Mouse (Mus musculus): Measurements from ENCODE around the gene Cracr2b.
"Not testable (repeated sequence)": the region's sequence is repeated elsewhere in the genome, so short reads cannot be mapped to it uniquely, and the experiment has no call there.

Gene Cracr2b

DNA sequence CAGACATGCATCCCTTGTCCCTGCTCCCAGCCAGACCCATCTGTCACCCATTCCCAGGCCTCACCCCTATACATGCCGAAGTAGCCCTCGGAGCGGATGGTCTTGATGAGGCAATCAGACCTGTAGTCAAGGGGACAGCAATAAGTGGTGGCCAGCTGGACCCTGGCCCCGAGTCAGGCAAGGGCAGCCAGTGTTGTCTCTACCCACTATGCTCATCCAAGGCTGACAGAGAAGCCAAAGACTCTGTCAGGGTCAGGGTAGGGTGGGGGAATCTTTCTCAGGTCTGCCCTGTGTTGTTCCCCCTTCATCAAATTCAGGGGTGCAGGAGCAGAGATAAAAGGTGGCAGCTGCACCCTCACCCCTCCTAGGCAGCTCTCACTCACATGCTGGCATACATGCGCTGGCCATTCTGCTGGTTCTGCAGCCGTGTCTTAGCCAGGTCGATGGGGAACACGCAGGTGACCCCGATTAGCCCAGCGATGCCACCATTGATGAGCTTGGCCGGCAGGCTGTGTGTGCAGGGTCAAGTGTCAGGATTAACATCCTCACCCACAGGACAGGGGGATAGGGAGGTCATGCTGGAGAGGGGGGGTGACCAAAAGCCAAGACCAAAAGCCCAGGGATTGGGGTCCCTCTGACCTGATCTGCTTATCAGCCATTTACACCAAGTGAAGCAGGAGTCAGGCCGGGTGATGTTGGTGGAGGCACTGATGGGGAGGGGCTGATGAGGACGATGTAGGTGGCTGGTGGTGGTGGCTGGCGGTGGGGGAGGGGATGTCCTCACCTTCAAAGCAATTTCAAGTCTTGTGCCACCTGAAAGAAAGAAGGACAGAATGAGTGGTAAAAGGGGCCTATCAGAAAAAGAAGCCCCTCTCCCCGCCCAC lies 27.1 kb upstream of the Cracr2b start:
- no peak for DNase-seq (ENCODE audit: low read depth)

- no peak for DNase-seq (ENCODE audit: low read depth)
Measured at GRCm38 (mm10) chr7:141434464-141434863, 26.4 kb upstream of the Cracr2b start.

DNA sequence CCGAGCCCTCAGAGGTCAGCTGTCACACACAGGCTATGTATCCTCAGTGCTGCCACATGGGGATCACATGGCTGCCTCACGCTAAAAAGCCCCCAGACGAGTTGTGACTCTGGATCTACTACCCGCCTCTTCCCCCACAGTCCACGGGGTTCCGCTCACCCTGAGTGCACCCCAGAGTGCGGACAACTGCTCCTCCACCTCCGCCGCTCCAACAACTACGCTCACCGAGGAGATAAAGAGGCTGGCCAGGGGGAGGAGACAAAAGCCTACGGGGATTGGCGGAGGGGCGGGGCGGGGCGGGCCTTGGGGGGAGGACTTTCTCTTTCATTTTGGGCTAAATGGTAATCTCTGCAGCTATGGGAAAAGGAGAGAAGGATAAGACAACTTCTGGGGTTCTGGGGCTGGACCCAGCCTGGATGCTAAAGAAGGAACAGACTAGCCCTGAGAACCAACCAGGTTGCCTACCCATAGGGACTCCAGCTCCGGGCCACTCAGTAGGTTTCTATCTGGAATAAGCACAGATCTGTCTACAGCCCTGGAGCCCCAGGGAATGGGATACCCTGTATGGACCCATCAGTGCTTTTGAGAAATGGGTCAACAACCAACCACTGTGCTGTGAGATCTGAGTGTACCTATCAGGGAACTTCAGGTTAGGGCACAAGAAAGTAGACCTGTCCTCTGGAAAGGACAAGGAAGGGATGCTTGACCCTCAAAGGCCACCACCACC lies 25.6 kb upstream of the Cracr2b start:
- DNase-seq (ENCODE audit: low read depth) = peak; percentile 56

DNA sequence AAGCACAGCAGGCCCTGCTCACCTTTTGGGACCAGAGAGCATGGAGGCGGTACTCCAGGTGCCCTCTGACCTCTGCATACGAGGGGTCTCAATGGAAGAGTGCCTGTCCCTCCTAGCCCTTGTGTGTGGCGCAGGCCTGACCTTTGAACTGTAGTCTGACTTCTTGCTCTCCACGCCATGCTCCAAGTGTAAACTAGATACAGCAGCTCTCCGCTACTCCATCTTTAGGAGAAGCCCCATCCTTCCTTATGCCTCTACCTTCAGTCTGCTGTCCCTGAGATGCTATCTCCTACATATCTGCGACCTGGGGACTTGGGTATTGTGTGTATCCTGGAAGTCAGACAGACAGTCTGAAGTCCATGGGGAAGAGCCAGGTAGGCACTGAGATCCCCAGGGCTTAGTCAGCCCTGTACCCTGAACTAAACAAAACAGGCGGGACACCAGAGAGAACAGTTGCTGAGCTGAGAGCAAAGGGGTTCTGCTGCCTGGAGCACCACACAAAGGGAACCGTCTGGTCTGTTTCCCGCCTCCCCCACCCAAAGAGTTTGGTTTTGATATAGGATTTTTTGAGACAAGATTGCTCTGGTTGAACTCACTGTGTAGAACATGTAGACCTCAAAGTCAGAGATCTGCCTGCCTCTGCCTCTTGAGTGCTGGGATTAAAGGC lies 24.9 kb upstream of the Cracr2b start:
- no peak for DNase-seq (ENCODE audit: low read depth)

DNA sequence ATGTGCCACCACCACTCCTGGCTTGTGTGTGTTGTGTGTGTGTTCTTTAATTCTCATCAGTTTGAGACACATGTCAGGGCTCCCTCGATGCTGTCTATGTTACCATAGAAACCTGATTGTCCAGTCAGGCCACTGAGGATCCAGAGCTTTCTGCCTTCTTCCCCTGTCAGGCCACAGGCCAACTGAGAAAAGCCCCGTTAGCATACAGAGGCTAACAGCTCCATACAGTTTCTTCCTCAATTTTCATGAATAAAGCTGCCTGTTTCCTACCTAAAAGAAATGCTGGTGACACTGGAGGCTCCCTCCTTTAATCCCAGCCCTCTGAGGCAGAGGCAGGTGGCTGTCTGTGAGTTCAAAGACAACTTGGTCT lies 24.4 kb upstream of the Cracr2b start:
- no peak for DNase-seq (ENCODE audit: low read depth)

DNA sequence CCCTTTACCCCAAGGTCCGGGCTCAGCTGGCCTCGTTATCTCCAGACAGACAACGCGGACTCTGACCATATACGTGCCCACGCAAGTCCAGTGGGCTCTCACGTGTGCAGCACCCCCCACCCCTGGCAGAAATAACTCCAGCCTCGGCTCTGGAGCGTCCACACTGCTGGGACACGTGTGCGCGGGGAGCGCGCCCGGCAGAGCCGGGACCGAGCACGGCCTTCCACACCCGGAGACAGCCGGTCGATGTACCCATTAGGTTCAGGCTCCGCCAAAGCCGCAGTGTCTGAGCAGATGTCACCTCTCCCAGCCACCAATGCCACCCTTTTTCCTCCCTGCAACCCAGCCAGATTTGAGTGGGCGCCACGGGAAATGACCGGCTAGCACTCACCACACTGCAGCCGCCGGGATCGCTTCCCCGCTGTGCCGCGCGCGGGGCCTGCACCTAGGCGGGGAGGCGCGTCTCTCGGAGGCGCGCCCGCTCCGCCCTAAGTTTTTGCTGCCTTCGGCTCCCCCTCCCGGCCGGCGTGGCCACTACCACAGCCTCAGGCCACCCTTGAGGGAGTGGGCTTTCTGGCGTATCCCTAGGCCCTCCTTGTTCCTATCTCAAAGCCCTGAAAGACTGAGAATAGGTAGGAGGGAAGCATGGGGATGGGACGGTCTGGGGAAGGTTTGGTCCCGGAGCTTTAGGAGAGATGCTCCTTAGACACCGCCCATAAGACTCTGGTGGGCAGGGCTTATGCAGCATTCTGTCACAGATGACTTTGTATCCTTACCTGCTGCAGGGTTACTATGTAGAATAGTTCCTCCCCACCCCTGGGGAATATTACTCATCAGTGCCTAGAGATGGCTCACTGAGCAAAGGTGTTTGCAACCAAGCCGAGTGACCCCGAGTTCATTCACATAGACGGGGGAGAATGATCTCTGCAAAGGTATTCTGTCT lies 23.4 kb upstream of the Cracr2b start, which contains the start of gene Slc25a22:
TSS of gene Slc25a22 (minus strand) at position 715 of the 943 bp plus-strand sequence.
- no peak for DNase-seq (ENCODE audit: low read depth)

DNA sequence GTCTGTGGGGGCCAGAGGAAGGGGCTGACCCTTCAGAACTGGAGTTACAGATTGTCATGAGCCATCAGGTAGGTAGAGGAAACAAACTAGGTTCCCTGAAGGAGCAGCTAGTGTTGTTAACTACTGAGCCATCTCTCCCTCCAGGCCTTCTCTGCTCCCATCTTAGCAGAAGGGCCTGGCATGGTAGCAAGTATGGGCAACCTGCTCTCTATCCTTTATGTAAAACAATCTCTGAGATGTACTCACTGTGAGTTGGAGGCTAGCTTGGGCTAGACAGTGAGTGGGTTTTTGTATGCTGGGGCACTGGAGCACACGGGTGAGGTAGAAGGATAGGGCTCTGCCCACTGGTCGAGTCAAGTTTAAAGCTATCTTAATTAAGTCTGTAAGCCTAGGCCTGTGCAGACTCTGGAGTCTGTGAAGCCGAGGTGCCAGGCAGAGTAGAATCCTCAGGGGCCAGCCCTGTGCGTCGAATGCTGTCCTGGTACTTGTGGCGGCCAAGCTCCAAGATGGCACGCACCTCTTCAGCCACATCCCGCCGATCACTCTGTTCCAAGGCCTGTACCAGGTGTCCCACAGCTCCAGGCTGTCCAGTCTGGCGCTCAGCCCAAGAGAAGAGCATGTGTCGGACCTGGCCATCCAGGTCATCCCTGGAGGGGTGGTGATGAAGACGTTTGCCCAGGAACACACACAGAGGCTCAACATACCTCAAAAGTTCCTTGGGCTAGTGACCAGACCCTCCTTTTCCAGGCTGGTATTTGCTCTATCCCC lies 22.5 kb upstream of the Cracr2b start:
- no peak for DNase-seq (ENCODE audit: low read depth)

DNA sequence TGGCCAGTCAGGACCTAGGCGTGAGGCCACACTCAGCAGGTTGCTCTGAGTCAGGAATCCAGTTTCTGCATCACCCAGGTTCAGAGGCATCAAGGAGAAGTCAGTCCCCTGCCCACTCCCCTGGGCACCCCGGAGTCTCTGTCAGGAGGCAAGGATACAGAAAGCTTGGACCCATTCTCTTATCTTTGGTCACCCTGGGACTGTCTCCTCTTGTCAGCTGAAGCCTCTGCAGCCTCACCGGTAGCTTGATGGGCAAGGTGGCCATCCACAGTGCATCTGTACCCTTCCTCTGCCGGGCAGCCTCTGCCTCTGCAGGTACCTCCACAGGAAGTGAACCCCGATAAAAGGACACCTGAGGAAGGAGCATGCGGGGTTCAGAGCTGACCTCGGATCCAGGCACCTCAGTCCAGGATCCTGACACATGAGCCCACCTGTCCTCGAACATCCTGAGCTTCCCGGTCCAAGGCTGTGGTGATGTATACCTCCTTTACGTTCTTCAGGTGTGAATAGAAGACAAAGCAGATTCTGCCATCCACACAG lies 21.7 kb upstream of the Cracr2b start:
- no peak for DNase-seq (ENCODE audit: low read depth)

DNA sequence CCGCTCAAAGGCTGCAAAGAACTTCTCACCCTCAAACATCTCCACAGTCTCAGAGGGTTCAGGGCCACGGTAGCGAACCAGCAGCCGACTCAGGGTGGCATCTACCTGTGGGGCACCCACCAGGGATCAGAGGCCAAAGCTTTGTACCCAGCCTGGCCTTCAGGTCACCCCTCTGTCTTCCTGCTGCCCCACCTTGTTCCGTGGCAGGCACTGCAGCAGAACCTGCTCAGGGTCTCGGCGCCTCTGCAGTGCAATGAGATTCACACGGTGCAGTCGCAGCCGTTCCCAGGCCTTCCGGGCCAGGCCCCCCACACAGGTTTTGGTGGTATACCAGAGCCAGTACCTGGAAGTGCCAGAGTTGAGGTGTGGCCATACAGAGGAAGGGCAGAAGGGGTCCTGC lies 21.1 kb upstream of the Cracr2b start:
- no peak for DNase-seq (ENCODE audit: low read depth)

DNA sequence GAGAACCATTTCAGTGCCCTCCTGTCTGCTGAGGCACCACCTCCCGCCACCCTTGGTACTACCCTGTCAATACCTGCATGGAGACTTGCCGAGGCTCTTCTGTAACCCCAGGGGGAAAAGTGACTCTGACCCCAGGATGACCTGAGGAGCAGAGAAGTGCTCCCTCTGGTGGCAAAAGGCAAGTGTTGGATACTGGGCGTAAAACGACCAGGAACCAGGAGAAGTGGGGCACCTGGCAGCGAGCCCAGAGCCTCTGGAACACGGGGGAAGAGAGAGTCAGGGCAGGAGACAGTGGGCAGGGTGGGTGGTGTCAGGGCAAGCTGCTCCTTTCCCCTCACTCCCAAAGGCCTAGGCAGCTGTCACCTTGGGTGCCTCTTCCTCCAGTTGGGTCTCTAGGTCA lies 20.3 kb upstream of the Cracr2b start:
- DNase-seq (ENCODE audit: low read depth) = no peak

- no peak for DNase-seq (ENCODE audit: low read depth)
Measured at GRCm38 (mm10) chr7:141441460-141441859, 19.4 kb upstream of the Cracr2b start.

DNA sequence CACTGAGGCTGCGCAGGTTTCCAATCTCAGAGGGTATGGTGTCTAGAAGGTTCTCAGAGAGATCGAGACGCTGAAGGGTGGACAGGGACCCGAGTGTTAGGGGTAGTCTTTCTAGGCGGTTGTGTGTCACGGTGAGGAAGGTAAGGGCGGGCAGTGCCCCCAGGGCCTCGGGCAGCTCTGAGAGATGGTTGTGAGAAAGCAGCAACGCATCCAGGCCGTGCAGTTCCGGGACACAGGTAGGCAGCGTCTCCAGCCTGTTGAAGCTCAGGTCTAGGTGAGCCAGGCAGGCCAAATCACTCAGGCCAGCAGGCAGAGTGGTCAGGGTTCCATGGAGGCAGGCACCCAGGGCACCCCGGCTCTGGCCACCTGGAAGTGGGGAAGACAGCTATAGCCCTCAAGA lies 18.7 kb upstream of the Cracr2b start:
- no peak for DNase-seq (ENCODE audit: low read depth)

- peak; percentile 42 for DNase-seq (ENCODE audit: low read depth)
Measured at GRCm38 (mm10) chr7:141443081-141443821, 17.6 kb upstream of the Cracr2b start.

DNA sequence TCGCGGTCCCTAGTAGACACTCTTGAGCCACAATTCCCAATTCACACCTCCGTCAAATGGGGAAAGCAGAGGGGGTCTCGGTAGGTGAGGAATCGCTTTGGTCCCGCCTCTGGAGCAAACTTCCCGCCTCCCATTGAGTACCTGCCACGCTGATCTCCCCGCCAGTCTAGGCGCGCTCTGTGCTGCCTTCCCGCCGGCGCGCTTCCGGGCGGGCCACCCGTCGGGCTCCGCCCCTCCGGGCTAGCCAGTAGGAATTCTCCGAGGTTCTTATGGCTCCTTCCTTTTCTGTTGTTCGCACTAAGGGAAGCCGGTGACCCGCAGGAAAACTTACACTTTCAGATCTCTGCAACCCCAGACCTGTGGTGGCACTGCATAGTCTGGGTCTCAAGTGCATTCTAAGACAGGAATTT lies 17.1 kb upstream of the Cracr2b start, which contains the start of gene Pidd1:
TSS of gene Pidd1 (minus strand) at position 198 of the 410 bp plus-strand sequence.
- DNase-seq (ENCODE audit: low read depth) = peak; percentile 64

- DNase-seq (ENCODE audit: low read depth) = not testable (repeated sequence)
Measured at GRCm38 (mm10) chr7:141446374-141446773, 14.5 kb upstream of the Cracr2b start.

- peak; percentile 87 for DNase-seq (ENCODE audit: low read depth)
Measured at GRCm38 (mm10) chr7:141447110-141447991, 13.5 kb upstream of the Cracr2b start, which contains the start of gene Rplp2. Gene Rplp2 (plus strand): TSS chr7:141447370.

GRCm38 (mm10) chr7:141451928-141452327 lies 9.0 kb upstream of the Cracr2b start:
- no peak for DNase-seq (ENCODE audit: low read depth)

DNA sequence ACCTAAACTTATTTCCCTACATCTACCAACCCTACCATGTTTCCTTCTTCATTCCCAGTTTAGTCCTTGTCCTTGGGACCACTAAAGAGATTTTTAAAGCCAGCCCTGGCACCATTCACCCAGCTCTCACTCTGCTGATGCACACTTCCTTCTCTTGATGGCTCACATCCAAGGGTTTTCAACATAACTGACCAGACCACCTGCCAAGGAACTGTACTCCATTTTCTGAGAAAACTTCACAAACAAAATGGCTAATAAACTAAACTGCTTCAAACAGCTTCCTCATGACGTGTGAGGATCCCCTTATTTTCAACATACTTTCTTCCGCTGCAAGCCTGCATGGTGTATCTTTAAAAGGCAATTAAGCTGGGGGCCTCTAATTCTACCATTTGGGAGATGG lies 7.3 kb upstream of the Cracr2b start:
- DNase-seq (ENCODE audit: low read depth) = no peak

All from c-Kit-positive CD71-negative TER-119-negative erythroid progenitor cells, embryonic 14.5 days (primary cell).